ENCODE assay signal across 22 mouse cellular contexts in the genomic region with DNA sequence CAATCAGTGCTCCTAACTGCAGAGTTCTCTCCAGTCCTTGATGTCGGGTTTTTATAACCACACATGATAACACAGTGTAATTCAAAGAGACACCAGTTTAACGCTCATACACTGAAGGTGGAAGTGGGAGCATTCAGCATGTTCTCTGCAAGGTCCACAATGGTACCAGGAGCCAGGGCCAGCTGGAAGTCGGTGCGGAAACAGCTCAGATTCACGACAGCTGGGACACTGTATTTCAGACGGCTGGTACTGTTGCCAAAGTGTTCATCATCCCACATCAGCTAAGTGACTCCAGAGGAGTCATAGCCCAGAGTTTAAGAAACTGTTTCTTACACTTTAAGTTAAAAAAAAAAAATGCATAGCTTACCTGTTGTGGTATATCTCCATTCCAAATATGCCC.
A peak's percentile ranks its signal among the peaks of the same experiment; 100 is the strongest.
DNase-seq lines count a peak whose midpoint lies in the region; ATAC-seq and TF ChIP-seq lines count a peak whose summit lies in the region.
"Had no signal": no experiment of that assay in that cellular context is flagged by ENCODE, and none has a peak within 500 bp of the region (broad histone marks: within the 10 kb centered on the region; RNA-seq: fewer than 3 reads in every experiment).

No protein-coding gene starts in this region.

- no peaks in the 10 kb centered on the region for H3K36me3 ChIP-seq in heart, embryonic 11.5 days (ENCODE audit: control insufficient read depth, insufficient read depth, low read length)
- H3K36me3 ChIP-seq in limb, embryonic 10.5 days, result no peaks in the 10 kb centered on the region
- H3K36me3 ChIP-seq: embryonic facial prominence, embryonic 13.5 days; embryonic facial prominence, embryonic 15.5 days; forebrain, embryonic 10.5 days; forebrain, embryonic 12.5 days had no signal

- no peaks in the 10 kb centered on the region for H3K4me1 ChIP-seq in heart, embryonic 11.5 days (ENCODE audit: control insufficient read depth, insufficient read depth, low read length)
- H3K4me1 ChIP-seq in limb, embryonic 10.5 days, result no peaks in the 10 kb centered on the region
- H3K4me1 ChIP-seq: embryonic facial prominence, embryonic 13.5 days; embryonic facial prominence, embryonic 15.5 days; forebrain, embryonic 10.5 days; forebrain, embryonic 12.5 days had no signal

- intact Hi-C loops in gastrocnemius, adult 2 months (cut with DNase I), result no loop called here

- 76% methylated on average over 6 of the region's 6 CpGs for WGBS in heart, embryonic 11.5 days (ENCODE audit: insufficient replicate concordance)
- 91% methylated on average over 6 of the region's 6 CpGs for WGBS in limb, embryonic 10.5 days

- ATAC-seq in heart, embryonic 11.5 days (replicated peaks; ENCODE audit: insufficient number of reproducible peaks, low FRiP score, low TSS enrichment), result no peak
- ATAC-seq: forebrain, embryonic 14.5 days; forebrain, embryonic 16.5 days had no signal

- no peaks in the 10 kb centered on the region for H3K9me3 ChIP-seq in heart, embryonic 11.5 days (replicated peaks; ENCODE audit: control insufficient read depth, low read length)
- H3K9me3 ChIP-seq in limb, embryonic 10.5 days (replicated peaks), result no peaks in the 10 kb centered on the region
- H3K9me3 ChIP-seq: embryonic facial prominence, embryonic 15.5 days; forebrain, embryonic 10.5 days; forebrain, embryonic 12.5 days had no signal

- TF ChIP-seq CTCF in gastrocnemius, adult 2 months (IDR thresholded peaks at IDR 0.05), result no peak

- no peak overlapping the region for H3K27ac ChIP-seq in gastrocnemius, adult 2 months
- H3K27ac ChIP-seq in heart, embryonic 11.5 days (ENCODE audit: low read depth, low read length), result no peak overlapping the region
- H3K27ac ChIP-seq in limb, embryonic 10.5 days, result no peak overlapping the region
- H3K27ac ChIP-seq: embryonic facial prominence, embryonic 13.5 days; embryonic facial prominence, embryonic 15.5 days; forebrain, embryonic 10.5 days; forebrain, embryonic 12.5 days had no signal

- H3K9ac ChIP-seq in heart, embryonic 11.5 days (ENCODE audit: low read depth, low read length), result no peak overlapping the region
- H3K9ac ChIP-seq: embryonic facial prominence, embryonic 13.5 days; embryonic facial prominence, embryonic 15.5 days; forebrain, embryonic 12.5 days had no signal

- H3K4me2 ChIP-seq in heart, embryonic 11.5 days, result no peak overlapping the region
- H3K4me2 ChIP-seq: embryonic facial prominence, embryonic 13.5 days; embryonic facial prominence, embryonic 15.5 days; forebrain, embryonic 12.5 days had no signal

- DNase-seq in gastrocnemius, adult 2 months, result peak; percentile 64
- no peak for DNase-seq in gastrocnemius, adult 8-10 months (ENCODE audit: low spot score in 2 of 2)
- peak; percentile 91 for DNase-seq in heart, adult 11 months
- DNase-seq in limb, embryonic 10.5 days (ENCODE audit: low spot score), result no peak
- DNase-seq: adrenal gland, adult 2 months; adrenal gland, postnatal 10 days; adrenal gland, postnatal 25 days; cerebellum, adult 11 months; cerebellum, adult 18-20 months; cerebellum, adult 8-10 months; cerebellum, adult 9-11 months; cerebellum, postnatal 14 days; cerebellum, postnatal 36 days; embryo, embryonic 11 days had no signal

- no peak overlapping the region for H3K4me3 ChIP-seq in gastrocnemius, adult 2 months
- H3K4me3 ChIP-seq in heart, embryonic 11.5 days (ENCODE audit: low read depth, low read length), result no peak overlapping the region
- no peak overlapping the region for H3K4me3 ChIP-seq in limb, embryonic 10.5 days
- H3K4me3 ChIP-seq: embryonic facial prominence, embryonic 13.5 days; embryonic facial prominence, embryonic 15.5 days; erythroblast, embryonic 14.5 days; forebrain, embryonic 10.5 days; forebrain, embryonic 12.5 days had no signal

- H3K27me3 ChIP-seq in heart, embryonic 11.5 days (ENCODE audit: control insufficient read depth, insufficient read depth, low read length), result no peaks in the 10 kb centered on the region
- H3K27me3 ChIP-seq in limb, embryonic 10.5 days (ENCODE audit: low read depth, poor library complexity, severe bottlenecking), result no peaks in the 10 kb centered on the region
- H3K27me3 ChIP-seq: embryonic facial prominence, embryonic 13.5 days; embryonic facial prominence, embryonic 15.5 days; forebrain, embryonic 12.5 days had no signal

Comparison
In these comparisons a context has a peak if more than half of its experiments do, and no peak if none do; other contexts are left out.
1. DNase-seq: peak in gastrocnemius, adult 2 months (single experiment) and heart, adult 11 months (single experiment); none in gastrocnemius, adult 8-10 months (0 of 2) and limb, embryonic 10.5 days (single experiment).